Mouse (Mus musculus) T-cell, adult 66 days (primary cell): ENCODE measurements around the gene Pf4. TPM values are rescaled to one million over a fixed set of nuclear protein-coding genes. Genes with fewer than 3 reads are reported as not detected.

Experiments
- total RNA-seq, 2 experiments: library from RNA; stranded (reverse); gene quantifications; 3 replicates in 1 of 2; 4 replicates in 1 of 2; pipeline ENCODE4 v1.2.4; 2023

Gene Pf4
- 1 to 10 TPM in 1 of 2 experiments, not detected in 1; 2.6 TPM for total RNA-seq

GRCm38 (mm10) chr5:90771880-90772653 is at the start of gene Pf4:
Gene Pf4, plus strand, starts transcription at chr5:90772435.

DNA sequence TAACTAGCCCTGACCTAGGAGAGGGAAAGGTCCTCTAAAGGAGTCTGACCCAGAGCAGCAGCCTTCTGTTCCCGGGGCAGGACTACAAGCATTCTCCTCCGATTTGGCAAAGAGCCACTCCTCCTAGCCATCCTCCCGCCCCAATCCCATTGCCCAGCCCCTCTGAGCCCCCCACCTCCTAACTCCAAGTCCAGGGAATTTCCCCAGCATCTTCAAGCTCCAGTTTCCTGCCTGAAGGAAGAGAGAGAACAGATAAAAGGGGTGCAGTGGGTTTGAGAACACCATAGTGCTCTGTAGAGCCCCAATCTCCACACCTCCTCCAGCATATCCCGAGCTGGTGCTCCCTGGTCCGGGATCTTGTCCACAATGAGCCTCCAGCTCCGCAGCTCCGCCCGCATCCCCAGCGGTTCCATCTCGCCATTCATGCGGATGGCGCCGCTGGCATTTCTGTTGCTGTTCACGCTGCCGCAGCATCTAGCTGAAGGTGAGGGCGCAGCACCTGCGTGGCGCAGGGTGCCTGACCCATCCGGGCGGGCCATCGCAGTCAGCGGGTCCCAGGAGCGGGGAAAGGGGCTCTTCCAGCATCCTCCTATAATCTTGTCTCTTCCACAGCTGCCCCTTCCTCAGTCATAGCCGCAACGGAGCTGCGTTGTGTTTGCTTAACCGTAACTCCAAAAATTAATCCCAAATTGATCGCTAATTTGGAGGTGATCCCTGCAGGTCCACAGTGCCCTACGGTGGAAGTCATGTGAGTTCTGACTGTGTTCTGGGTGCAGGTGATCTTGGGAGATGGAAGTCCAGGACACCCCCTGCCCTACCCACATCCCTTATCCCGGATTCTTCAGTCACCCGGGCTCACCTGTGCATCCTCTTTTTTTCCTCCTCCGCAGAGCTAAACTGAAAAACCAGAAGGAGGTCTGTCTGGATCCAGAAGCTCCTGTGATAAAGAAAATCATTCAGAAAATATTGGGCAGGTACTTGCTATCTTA is 12.9 kb upstream of the Pf4 start, which contains the start of gene Cxcl5:
Cxcl5 (plus strand) TSS at position 284 of the 989 bp plus-strand sequence.

GRCm38 (mm10) chr5:90768218-90768617 is 4.0 kb upstream of the Pf4 start, which contains the start of gene Ppbp:
Gene Ppbp, plus strand, starts transcription at chr5:90768518.

DNA sequence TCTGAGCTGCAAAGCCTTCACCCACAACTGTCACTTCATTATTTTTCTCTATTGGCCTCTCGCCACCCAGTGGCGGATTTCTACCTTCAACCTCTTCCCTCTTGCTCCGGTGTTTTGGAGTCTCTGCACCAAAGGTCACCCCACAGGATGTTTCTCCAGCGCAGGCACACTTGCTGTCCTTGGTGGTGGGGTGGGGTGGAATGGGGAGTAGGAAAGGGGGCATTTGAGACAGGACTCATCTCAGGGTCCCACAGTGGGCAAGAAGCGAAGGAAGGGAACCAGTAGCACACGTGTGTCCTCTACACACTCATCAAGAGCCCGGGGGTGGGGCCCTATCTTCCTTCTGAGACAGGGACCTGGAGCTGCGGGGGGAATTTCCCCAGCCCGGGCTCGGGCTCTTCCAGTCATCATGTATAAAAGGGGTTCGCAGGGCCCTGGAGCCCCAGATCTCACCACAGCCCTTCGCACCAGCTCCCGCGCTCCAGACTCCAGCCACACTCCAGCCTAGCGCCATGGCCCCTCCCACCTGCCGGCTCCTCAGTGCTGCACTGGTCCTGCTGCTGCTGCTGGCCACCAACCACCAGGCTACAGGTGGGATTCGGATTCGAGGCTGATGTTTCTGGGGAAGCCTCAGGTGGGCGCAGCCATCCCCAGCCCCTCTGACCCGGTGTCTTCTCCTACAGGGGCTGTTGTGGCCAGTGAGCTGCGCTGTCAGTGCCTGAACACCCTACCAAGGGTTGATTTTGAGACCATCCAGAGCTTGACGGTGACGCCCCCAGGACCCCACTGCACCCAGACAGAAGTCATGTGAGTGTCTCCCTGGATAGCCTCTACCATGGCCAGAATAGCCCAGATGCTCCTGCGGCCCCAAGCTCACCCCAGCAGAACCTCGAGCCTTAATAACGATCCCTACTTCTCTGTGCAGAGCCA is 13.7 kb downstream of the Pf4 start, which contains the start of gene Cxcl3:
Cxcl3 (plus strand) TSS at position 445 of the 930 bp plus-strand sequence.

GRCm38 (mm10) chr5:90794195-90794625 is 22.0 kb downstream of the Pf4 start, which contains the start of gene Cxcl15:
Gene Cxcl15, plus strand, starts transcription at chr5:90794534.

Other genes with a start within 250 kb of the Pf4 start
- not detected for gene 5830473C10Rik, start 211.3 kb upstream of the Pf4 start, total RNA-seq
- not detected for gene Rassf6, start 131.8 kb upstream of the Pf4 start, total RNA-seq
- gene Cxcl5, start 13.1 kb upstream of the Pf4 start, total RNA-seq = not detected
- 1 to 10 TPM; 1.2 to 1.3 TPM for gene Ppbp, start 3.9 kb upstream of the Pf4 start, total RNA-seq
- gene Cxcl3, start 13.7 kb downstream of the Pf4 start, total RNA-seq = not detected
- gene Cxcl15, start 22.1 kb downstream of the Pf4 start, total RNA-seq = not detected
- gene Cxcl1, start 118.8 kb downstream of the Pf4 start, total RNA-seq = not detected
- 1 to 10 TPM; 1.7 to 2.0 TPM for gene Cxcl2, start 131.4 kb downstream of the Pf4 start, total RNA-seq
- gene Mthfd2l, start 158.7 kb downstream of the Pf4 start, total RNA-seq = 1 to 10 TPM; 3.8 to 5.5 TPM